Mouse (Mus musculus) thymus, postnatal 14 days (tissue): ENCODE results near the gene Olfr1458.

Experiments
- DNase-seq: peaks from one replicate; pipeline ENCODE4 v3.0.0; 2021

Gene Olfr1458

DNA sequence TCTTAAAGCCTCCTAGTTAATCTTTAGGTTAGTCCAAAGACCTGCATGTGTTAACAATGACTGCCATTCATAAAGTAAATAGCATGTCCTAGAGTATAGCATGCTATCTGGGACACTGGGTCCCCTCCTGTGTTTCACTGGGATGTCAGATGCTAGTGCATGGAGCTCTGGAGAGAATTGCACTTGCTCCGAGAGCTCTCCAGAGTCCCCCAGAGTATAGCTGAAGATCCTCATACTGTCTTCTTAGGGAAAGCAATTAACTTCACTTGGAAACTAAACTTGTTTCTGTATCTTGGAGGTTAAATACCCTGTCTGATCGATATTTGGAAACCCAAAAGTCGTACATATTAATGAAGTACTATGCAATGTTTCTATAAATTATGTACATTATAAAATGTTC is at the start of gene Olfr1458:
TSS of gene Olfr1458 (minus strand) at position 101 of the 400 bp plus-strand sequence.
- DNase-seq = no peak

DNA sequence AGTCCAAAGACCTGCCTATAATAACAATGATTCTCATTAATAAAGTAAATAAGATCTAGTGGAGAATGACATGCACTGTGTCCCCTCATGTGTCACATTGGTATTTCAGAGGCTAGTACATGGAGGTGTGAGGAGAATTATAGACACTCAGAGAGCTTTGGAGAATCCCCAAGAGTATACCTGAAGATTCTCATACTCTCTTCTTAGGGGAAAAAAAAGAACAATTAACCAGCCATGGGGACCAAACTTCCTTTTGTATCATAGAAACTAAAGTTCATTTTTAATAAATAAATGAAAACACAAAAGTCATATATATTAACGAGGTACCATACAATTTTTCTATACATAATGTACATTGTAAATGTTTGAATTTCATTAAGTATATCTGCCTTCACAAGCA is 42.9 kb upstream of the Olfr1458 start, which contains the start of gene Olfr1459:
TSS of gene Olfr1459 (minus strand) at position 101 of the 400 bp plus-strand sequence.
- no peak for DNase-seq

DNA sequence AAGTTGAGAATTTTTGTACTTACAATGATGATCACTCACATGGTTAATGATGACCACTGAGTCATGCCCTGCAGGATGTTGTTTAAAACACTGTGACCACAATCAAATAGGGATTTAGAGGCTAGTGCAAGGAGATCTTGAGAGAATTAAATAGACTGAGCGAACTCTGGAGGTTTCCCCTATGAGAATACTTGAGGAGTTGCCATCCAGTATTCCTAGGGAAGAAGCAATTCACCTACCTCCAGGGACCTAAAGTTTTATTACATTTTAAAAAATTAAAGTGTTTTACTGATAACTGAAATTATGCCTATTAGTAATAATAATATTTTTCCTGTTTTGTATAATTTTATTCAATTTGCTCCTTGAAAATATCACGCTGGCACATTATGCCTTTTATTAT is 8.8 kb downstream of the Olfr1458 start, which contains the start of gene Olfr1457:
TSS of gene Olfr1457 (minus strand) at position 101 of the 400 bp plus-strand sequence.
- no peak for DNase-seq

GRCm38 (mm10) chr19:13093908-13094307 is 12.7 kb downstream of the Olfr1458 start:
- DNase-seq = no peak

- DNase-seq = no peak
These were observed 46.3 kb downstream of the Olfr1458 start, which contains the start of gene Olfr1454 for GRCm38 (mm10) chr19:13060310-13060709. Gene Olfr1454, plus strand, starts transcription at chr19:13060610.
